Mouse (Mus musculus): ENCODE measurements around the gene Them7.
A peak's percentile ranks its signal among the peaks of the same experiment; 100 is the strongest.

The Them7 gene

DNA sequence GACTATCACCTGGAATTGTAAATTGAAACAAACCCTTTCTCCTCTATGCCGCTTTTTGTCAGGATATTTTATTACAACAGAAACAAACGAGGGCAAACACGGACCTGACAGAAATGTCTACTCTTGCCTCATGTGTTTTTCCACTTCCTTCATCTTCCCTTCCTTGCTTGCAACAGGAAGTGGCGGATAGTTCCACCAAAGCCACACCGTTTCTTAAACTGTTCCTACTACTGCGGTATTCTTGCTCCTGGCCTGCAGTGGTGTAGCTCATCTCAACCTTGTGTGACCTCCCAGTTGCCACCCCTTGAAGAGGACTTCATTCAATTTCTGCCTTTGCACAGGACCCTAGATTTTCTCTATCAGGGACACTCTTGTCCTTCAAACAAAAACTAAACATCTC, 81.8 kb downstream of the Them7 start:
- no peak for DNase-seq (ENCODE audit: low read depth, low spot score)

DNA sequence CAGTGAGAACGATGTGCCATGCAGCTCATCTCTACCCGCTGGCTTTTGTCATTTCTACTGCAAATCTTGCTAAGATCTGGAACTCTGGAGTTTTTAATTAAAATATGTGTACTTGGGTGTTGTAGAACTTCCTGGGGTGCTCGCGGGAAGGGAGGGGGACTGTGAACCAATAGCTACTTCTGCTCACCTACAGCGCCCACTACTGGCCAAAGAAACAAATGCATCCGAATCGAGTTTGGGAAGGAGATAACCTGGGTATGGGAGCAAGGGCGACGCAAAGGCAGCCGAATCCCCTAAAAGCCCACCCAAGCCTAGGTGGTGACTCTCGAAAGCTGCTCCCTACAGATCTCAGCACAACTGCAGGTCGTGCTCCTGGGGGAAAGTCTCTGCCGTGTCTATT, 87.3 kb downstream of the Them7 start:
- DNase-seq (ENCODE audit: low read depth, low spot score): no peak

- no peak for DNase-seq (ENCODE audit: low read depth, low spot score)
Measured at GRCm38 (mm10) chr2:105311991-105312390, 87.9 kb downstream of the Them7 start.

GRCm38 (mm10) chr2:105313077-105313476, 89.0 kb downstream of the Them7 start:
- DNase-seq (ENCODE audit: low read depth, low spot score): no peak

GRCm38 (mm10) chr2:105317556-105318184, 93.5 kb downstream of the Them7 start:
- no peak for DNase-seq (ENCODE audit: low read depth, low spot score)

- no peak for DNase-seq (ENCODE audit: low read depth, low spot score)
Measured at GRCm38 (mm10) chr2:105326067-105326466, 101.9 kb downstream of the Them7 start.

DNA sequence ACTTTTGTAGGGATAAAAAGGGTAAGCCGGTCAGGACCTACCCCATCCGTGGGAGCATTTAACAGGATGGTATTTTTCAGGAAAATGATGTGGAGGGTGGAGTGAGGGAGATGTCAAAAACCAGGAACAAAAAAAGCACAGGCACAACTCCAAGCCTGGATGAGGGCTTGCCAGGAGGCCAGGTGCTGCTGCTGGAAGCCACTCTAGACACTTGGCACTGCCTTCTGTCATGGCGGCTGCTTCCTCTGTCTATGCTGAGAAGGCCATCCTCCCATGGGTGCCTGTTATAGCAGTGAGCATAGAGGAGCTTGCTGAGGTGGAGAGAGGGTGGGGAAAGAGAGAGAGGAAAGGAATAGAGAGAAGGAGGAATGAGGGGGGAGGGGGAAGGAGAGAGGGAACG, 105.9 kb downstream of the Them7 start:
- no peak for DNase-seq (ENCODE audit: low read depth, low spot score)

GRCm38 (mm10) chr2:105333107-105333506, 109.0 kb downstream of the Them7 start:
- no peak for DNase-seq (ENCODE audit: low read depth, low spot score)

GRCm38 (mm10) chr2:105333976-105334713, 110.0 kb downstream of the Them7 start:
- peak; percentile 47 for DNase-seq (ENCODE audit: low read depth, low spot score)

DNA sequence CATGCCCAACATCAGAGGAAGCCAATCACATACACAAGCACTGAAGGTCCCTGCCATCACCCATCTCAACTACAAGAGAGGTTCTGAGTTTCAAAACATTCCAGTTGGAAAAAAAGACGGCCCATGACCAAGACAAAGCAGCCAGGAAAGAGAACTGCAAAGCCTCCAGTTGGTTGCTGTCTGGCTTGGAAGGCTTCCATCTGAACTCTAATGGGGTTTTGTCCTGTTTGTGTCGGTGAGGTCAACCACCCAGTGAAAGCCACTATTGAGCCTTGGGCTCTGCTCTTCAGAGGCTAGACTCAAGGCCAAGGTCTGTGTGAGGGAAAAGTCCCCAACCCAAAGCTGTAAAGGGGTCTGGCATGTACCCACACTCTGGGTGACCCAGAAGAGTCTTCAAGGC, 111.5 kb downstream of the Them7 start:
- no peak for DNase-seq (ENCODE audit: low read depth, low spot score)

DNA sequence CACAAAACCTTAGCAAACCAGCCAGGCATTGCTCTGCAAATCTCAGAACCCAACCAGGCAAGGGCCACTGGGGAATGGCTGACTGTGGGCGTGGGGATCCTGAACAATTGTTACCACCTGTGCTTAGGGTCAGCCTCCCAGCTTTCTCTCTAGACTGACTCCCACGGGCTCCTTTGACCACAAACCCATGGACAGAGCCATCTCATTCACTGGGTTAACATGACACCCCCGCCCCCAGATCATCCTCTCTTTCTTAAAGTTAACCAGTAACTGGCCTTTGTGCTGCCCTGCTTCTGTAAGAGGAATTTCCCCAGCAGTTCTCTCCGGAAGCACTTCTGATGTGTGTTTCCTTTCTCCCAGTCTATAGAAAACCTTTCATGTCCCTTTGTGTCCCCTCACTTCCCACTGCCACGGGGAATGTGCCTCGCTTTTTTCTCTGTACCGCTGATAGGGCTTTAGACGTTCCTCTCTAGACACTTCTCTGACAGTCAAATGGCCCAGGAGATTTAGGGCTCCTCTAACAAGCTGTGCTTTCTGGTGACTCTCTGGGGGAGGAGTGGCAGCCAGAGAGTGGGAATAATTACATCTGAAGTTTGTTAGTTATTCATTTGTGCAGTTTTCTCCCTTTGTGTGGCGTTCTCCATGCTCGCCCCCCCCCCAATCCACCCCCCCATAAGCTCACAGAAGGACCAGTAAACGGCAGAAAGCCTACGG, 112.4 kb downstream of the Them7 start:
- DNase-seq (ENCODE audit: low read depth, low spot score): no peak

DNA sequence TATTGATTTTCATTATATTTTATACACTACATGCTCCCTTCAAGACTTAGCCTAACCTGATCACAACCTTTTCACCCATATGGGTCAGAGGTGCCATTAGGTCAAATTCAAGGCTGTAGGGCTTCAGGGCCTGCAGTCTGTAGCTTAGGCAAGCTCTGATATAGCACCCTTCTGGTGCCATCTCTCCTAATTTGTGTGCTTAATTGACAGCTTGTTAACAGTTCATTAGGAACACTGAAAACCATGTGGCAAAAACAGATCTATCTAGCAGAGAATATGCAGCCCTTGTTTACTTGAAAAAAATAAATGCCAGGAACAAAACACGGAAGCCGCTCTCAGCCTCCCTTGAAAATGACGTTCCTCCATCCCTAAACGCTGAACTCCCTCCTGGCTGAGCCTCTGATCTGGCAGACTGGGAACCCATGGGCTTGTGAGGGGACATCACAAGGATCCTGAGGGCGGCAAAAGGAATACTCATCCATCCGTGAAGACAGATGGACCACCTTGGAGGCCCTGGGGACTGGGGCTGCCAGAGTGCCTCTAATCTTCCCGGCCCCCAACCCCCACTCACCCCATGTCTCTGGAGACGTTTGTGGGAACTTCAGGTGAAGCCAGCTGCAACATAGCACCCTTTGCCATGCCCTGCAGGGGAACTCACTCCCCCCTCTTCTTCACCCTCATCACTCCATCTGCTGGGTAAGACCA, 113.2 kb downstream of the Them7 start:
- no peak for DNase-seq (ENCODE audit: low read depth, low spot score)

- no peak for DNase-seq (ENCODE audit: low read depth, low spot score)
Measured at GRCm38 (mm10) chr2:105339993-105340392, 115.9 kb downstream of the Them7 start.

GRCm38 (mm10) chr2:105348886-105349285, 124.8 kb downstream of the Them7 start:
- DNase-seq (ENCODE audit: low read depth, low spot score): no peak

DNA sequence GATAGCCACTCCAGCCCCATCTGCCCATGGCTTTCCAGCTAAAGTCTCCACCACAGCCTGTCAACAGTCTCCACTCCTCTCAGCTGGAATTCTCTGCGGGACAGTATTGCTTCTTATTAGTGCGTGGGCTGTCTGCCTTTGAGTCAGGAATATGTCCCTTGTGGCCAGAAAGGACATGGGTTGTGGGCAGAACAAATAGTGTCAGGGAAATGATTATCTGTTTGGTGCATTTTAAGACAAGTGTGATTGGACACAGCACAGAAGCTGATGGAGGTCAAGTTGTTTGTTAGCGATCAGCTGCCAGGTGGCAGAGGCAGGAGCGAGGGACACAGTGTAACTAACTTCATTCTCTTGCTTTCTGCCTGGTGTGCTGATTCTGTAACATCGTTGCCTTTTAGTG, 132.7 kb downstream of the Them7 start:
- DNase-seq (ENCODE audit: low read depth, low spot score): peak; percentile 28

GRCm38 (mm10) chr2:105358040-105358439, 133.9 kb downstream of the Them7 start:
- no peak for DNase-seq (ENCODE audit: low read depth, low spot score)

GRCm38 (mm10) chr2:105367623-105368022, 143.5 kb downstream of the Them7 start:
- DNase-seq (ENCODE audit: low read depth, low spot score): no peak

DNA sequence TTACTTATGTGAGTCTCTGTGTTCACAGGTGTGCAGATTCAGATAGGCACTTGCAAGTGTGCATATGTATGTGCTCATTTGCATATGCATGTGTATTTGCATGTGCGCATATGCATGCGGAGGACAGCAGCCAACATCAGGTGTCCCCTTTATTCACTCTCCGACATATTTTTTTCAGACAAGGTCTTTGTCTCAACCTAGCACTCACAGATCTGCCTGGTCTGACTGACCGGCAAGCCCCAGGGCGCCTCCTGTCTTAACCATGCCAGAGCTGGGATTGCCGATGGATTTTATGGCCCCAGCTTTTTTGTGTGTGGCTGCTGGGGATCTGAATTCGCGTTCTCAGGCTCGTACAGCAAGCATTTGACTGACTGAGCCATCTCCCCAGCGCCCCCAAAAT, 146.1 kb downstream of the Them7 start:
- DNase-seq (ENCODE audit: low read depth, low spot score): no peak

GRCm38 (mm10) chr2:105370698-105371097, 146.6 kb downstream of the Them7 start:
- DNase-seq (ENCODE audit: low read depth, low spot score): no peak

- DNase-seq (ENCODE audit: low read depth, low spot score): no peak
Measured at GRCm38 (mm10) chr2:105372156-105372555, 148.0 kb downstream of the Them7 start.

DNA sequence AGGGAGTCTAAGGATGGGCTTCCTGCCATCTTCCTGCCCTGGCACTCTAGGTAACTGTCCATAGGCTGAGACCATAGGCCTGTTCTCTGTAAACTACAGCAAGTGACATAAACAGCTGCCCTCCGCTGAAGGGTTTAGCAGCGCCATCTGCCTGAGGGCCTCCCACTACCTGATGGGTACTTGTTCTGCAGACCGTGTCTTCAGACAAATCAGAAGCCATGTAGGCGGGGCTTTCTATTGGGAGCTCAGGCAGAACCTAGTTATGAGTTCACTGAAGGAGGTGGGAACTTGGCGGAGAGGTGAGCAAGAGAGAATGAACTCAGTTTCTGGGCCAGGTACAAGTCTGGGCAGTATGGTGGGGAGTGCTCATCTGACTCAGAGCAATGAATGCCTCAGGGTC, 148.6 kb downstream of the Them7 start:
- DNase-seq (ENCODE audit: low read depth, low spot score): no peak

DNA sequence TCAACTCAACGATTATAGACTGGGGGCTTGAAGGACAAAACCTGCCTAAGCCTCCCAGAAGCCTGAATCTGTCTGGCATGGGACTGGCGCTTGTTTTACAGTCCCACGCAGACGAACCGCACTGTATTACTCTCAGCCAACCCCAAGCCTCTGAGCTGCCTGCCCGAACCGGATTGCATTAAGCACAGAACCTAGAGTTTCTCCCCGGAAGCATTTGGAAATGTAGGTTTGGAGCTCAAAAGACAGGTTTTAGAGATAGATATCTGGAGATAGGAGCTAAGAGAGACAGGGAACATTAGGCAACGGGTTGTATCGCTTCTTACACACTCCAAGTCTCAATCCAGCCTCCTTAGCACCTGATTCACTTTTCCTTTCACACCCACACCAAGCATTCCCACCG, 149.5 kb downstream of the Them7 start:
- no peak for DNase-seq (ENCODE audit: low read depth, low spot score)
